Mouse (Mus musculus): Measurements from ENCODE around the gene Gast.

DNA sequence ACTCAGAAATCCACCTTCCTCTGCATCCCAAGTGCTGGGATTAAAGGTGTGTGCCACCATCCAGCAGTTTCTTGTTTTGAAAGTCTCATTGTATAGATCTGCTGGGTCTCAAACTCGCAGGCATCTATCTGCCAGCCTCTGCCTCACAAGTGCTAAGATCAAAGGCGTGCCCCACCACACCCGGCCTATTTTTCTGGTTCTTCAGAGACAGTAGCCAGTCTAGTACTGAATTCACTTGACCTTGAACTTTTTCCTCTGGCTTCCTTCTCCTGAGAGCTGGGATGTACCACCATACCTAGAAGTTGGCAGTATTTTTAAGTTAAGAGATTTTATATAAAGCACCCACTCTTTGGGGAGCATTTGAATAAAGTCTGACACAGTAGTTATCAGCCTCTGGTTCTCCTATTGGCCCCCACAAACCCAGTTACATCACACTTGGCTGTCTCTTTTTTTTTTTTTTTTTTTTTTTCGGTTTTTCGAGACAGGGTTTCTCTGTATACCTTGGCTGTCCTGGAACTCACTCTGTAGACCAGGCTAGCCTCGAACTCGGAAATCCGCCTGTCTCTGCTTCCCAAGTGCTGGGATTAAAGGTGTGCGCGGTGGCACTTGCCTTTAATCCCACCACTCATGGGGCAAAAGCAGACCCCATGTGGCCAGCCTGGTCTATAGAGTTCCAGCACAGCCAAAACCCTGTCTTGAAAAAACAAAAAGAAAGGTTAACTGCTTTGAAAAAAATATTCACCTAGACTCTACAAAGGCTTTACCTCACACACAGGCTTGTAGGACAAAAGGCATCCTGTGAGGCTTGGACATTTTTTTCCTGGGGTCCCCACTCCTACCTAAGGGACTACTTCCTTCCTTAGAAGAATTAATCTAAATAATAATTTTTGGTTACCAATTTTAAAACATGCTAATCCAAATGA, 15.4 kb upstream of the Gast start:
- no peak for TF ChIP-seq POLR2A (IDR thresholded peaks at IDR 0.05; ENCODE audit: borderline replicate concordance, extremely low read depth, insufficient read depth, insufficient read length, poor library complexity, severe bottlenecking)
- TF ChIP-seq CTCF (IDR thresholded peaks at IDR 0.05; ENCODE audit: borderline replicate concordance, extremely low read depth, insufficient read depth, insufficient read length): no peak
